ENCODE assay signal across 23 mouse cellular contexts in the genomic region with DNA sequence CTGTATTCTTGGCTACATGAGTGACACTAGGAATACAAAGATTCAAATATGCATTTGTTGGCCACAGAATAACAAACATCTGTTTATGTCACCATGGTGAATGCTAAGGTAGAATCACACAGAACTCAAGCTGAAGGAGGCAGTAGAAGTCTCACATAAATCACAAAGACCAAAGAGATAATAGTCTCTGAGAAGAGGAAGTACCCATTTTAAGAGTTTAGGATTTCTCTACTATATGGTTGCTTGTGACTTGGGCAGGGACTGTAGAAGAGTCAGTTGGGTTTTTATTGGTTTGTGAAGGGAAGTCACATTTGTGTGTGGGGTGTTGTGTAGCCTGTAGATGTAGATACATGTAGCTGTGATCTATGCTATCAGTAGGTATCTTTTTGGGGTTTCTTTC. TPM values are rescaled to one million over a fixed set of nuclear protein-coding genes. Genes with fewer than 3 reads are reported as not detected.
DNase-seq lines count a peak whose midpoint lies in the region; TF ChIP-seq lines count a peak whose summit lies in the region.
"Had no signal": no experiment of that assay in that cellular context is flagged by ENCODE, and none has a peak within 500 bp of the region (broad histone marks: within the 10 kb centered on the region; RNA-seq: fewer than 3 reads in every experiment).

No protein-coding gene starts in this region.

- peak; percentile 33 to 47; a peak in 3 of 4 replicates for TF ChIP-seq EP300 in MEL (IDR thresholded peaks at IDR 0.05; ENCODE audit: low read depth in 1 of 2, low read length in 2 of 2)

- H3K27ac ChIP-seq in MEL (ENCODE audit: control insufficient read depth, low read depth, low read length): no peak overlapping the region

- peaks cover 0 to 8% of the 10 kb centered on the region in 2 experiments; a peak in 2 of 4 replicates for H3K36me3 ChIP-seq in MEL (ENCODE audit: control insufficient read depth in 1 of 2, insufficient read depth in 2 of 2, low read length in 2 of 2)
- H3K36me3 ChIP-seq: G1E had no signal

- H3K27me3 ChIP-seq in MEL (ENCODE audit: control insufficient read depth in 1 of 2, insufficient read depth in 2 of 2, low read length in 2 of 2): no peaks in the 10 kb centered on the region
- H3K27me3 ChIP-seq: CH12.LX, Patski had no signal

- H3K9me3 ChIP-seq in MEL (replicated peaks; ENCODE audit: insufficient read depth, low read length): no peaks in the 10 kb centered on the region
- H3K9me3 ChIP-seq: G1E had no signal

- TF ChIP-seq POLR2A in MEL (IDR thresholded peaks at IDR 0.05; ENCODE audit: control insufficient read depth in 1 of 2, insufficient read depth in 1 of 2, low read depth in 1 of 2, low read length in 2 of 2, poor library complexity in 1 of 2): no peak

- H3K4me1 ChIP-seq in MEL (ENCODE audit: control insufficient read depth in 1 of 2, insufficient read depth in 2 of 2, low read length in 2 of 2): peaks cover 2 to 3% of the 10 kb centered on the region in 2 experiments; a peak in 2 of 4 replicates

- TF ChIP-seq CTCF in MEL (IDR thresholded peaks at IDR 0.05 in 2 of 3, conservative IDR thresholded peaks at IDR 0.05 in 1 of 3; ENCODE audit: control insufficient read depth in 1 of 3, insufficient read depth in 1 of 3, low read depth in 2 of 3, low read length in 3 of 3, poor library complexity in 1 of 3, severe bottlenecking in 1 of 3): peak in 1 of 3 experiments; percentile 6; a peak in 1 of 6 replicates

- peak; percentile 54 for DNase-seq in MEL (ENCODE audit: low read depth, low spot score)
- peak; percentile 11 for DNase-seq in MEL-GATA-1-ER (ENCODE audit: extremely low read depth, low read depth)
- no peak for DNase-seq in natural killer cell, adult 2 months (ENCODE audit: low spot score in 2 of 2)
- no peak for DNase-seq in cerebellum, adult 9-10 months
- DNase-seq: adrenal gland, adult 2 months; adrenal gland, adult 8-10 months; adrenal gland, postnatal 10 days; adrenal gland, postnatal 14 days; adrenal gland, postnatal 25 days; adrenal gland, postnatal 36 days; B cell, adult 2 months; cerebellum, adult 11 months; cerebellum, adult 11-12 months; cerebellum, adult 18-20 months; cerebellum, adult 2 months; cerebellum, adult 8-10 months had no signal

- TF ChIP-seq RAD21 in MEL (IDR thresholded peaks at IDR 0.05; ENCODE audit: low read depth, low read length): no peak; the same call in 1 of the 2 replicates

- H3K4me3 ChIP-seq in MEL (ENCODE audit: control insufficient read depth in 1 of 2, insufficient read depth in 1 of 2, low read depth in 2 of 2, low read length in 2 of 2): no peak overlapping the region

- no peak overlapping the region for H3K9ac ChIP-seq in MEL (ENCODE audit: control insufficient read depth, low read depth, low read length, poor library complexity, severe bottlenecking)

- no peaks in the 10 kb centered on the region for H3K79me2 ChIP-seq in MEL (ENCODE audit: control insufficient read depth, insufficient read depth, low read length, poor library complexity)

TF ChIP-seq in MEL, 35 proteins besides CTCF, POLR2A, EP300 and RAD21:
- no peak for TF ChIP-seq GABPA (IDR thresholded peaks at IDR 0.05; ENCODE audit: low read depth, low read length)
- TF ChIP-seq RCOR1 (IDR thresholded peaks at IDR 0.05; ENCODE audit: low read depth, low read length): peak; percentile 88
- TF ChIP-seq GATA1 (IDR thresholded peaks at IDR 0.05; ENCODE audit: low read depth, low read length): peak; percentile 57
- no peak for TF ChIP-seq USF2 (IDR thresholded peaks at IDR 0.05; ENCODE audit: borderline replicate concordance in 1 of 2, insufficient read depth in 1 of 2, low read depth in 1 of 2, low read length in 2 of 2)

RNA-seq across cellular contexts. Expression of gene Wdr20rt, which starts 31.6 kb away (rescaled TPM):
- not detected in 2 replicates for total RNA-seq in MEL (2012; rRNA removed)
- under 1 TPM in 1 of 2 experiments, not detected in 1; 0.21 TPM for polyA plus RNA-seq in MEL (2012; ENCODE audit: insufficient read depth in 1 of 2, insufficient read length in 2 of 2, low read depth in 1 of 2, low replicate concordance in 2 of 2, missing spikeins in 1 of 2)
- total RNA-seq: adrenal gland, adult 2 months; adrenal gland, postnatal 10 days; adrenal gland, postnatal 14 days; adrenal gland, postnatal 25 days; adrenal gland, postnatal 36 days; CH12.LX had no signal
- polyA plus RNA-seq: activated CD4-positive, CD25-positive, alpha-beta regulatory T cell, adult 4 months; adrenal gland, adult 2 months; brain, embryonic 14.5 days; C2C12; CD4-positive, CD25-positive, alpha-beta regulatory T cell, adult 4 months; cerebellum, adult 2 months; G1E had no signal

Comparison
In these comparisons a context has a peak if more than half of its experiments do, and no peak if none do; other contexts are left out.
1. DNase-seq: peak in MEL (single experiment) and MEL-GATA-1-ER (single experiment); none in natural killer cell, adult 2 months (0 of 2) and cerebellum, adult 9-10 months (single experiment).